Mouse (Mus musculus) MEL (cell line): ENCODE results near the gene Fgd2.

Source experiments
- CTCF ChIP-seq, 3 experiments: IDR thresholded peaks in 2 of 3; conservative IDR thresholded peaks in 1 of 3; 2 replicates each; pipeline ENCODE4 v1.5.1; 2011 to 2012; ENCODE audit warnings: low read length in 3 of 3, low read depth in 2 of 3, mild to moderate bottlenecking in 2 of 3, improper control_type of control experiment in 1 of 3, inconsistent platforms in 1 of 3, mixed read lengths in 1 of 3, moderate library complexity in 1 of 3; ENCODE audit not compliant: control insufficient read depth in 1 of 3, insufficient read depth in 1 of 3, poor library complexity in 1 of 3, severe bottlenecking in 1 of 3
- MAX ChIP-seq: IDR thresholded peaks from 2 replicates; pipeline ENCODE4 v1.6.1; 2011; ENCODE audit warnings: low read length, improper control_type of control experiment

DNA sequence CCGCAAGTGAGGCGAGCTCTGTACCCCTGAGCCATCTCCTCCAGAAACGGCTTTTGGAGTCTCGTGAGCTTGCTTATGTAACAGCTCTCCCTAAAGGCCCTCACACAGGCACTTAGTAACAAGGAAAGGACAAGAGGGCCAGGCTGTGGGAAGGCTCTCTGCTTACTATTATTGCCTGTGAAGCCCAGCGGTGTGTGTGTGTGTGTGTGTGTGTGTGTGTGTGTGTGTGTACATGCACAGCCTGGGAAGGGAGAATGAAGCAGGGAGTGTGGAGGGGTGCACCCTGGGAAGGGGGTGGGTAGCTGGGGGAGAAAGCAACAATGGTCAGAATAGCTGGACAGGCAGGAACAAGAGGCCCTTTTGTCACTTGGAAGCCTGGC is 5.3 kb upstream of the Fgd2 start:
- TF ChIP-seq MAX (no peak), CTCF (IDR thresholded peaks at IDR 0.05 in 2 of 3, conservative IDR thresholded peaks at IDR 0.05 in 1 of 3; ENCODE audit: control insufficient read depth in 1 of 3, insufficient read depth in 1 of 3, low read depth in 2 of 3, low read length in 3 of 3, poor library complexity in 1 of 3, severe bottlenecking in 1 of 3) (no peak)
